Mouse (Mus musculus): ENCODE measurements around the gene Rpl15. TPM values are rescaled to one million over a fixed set of nuclear protein-coding genes. Genes with fewer than 3 reads are reported as not detected.
"Not testable (repeated sequence)": the region's sequence is repeated elsewhere in the genome, so short reads cannot be mapped to it uniquely, and the experiment has no call there.

The Rpl15 gene
- polyA plus RNA-seq, 1 experiment from 2014 or later, result 331 TPM

DNA sequence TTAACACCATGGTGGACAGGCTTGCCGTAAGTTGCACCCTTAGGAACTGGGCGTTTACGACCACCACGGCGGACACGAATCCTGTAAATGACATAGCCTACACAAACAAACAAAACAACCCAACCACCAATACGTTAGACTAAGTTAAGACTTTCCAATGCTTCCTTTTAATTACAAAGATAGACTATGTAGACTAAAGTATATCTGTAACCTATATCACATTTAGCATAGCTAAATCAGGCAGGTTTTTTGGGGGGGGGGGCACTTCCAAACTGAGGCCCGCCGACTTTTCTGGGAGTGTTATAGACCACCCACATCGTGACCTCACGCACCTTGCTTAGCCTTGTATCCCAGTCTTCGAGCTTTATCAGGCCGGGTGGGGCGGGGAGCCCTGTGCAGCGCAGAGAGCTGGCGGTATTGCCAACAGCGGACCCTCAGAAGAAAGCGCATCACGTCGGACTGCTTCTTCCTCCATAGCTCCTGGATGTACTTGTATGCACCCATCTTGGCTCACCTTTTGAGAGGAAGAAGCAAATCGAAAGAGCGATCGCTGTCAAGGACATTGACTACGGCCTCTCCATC is 1.2 kb downstream of the Rpl15 start:
- H3K4me1 ChIP-seq (ENCODE audit: control insufficient read depth, insufficient read depth, low read length), result peaks cover 11% of the 10 kb centered on the region
- peak overlapping the region; percentile 93 for H3K9ac ChIP-seq (replicated peaks; ENCODE audit: low read depth, low read length)
- peak; percentile 8 for ATAC-seq (ENCODE audit: low read depth)
- H3K27ac ChIP-seq (ENCODE audit: low read depth, low read length), result peak overlapping the region; percentile 87
- WGBS, result under 1% methylated on average over 19 of the region's 24 CpGs
- H3K4me2 ChIP-seq (ENCODE audit: low read depth, low read length), result peak overlapping the region; percentile 90
- H3K9me3 ChIP-seq (ENCODE audit: control insufficient read depth, low read length); H3K36me3 ChIP-seq (ENCODE audit: control insufficient read depth, insufficient read depth, low read length); H3K27me3 ChIP-seq (ENCODE audit: control insufficient read depth, insufficient read depth, low read length): not testable (repeated sequence)
- H3K4me3 ChIP-seq (ENCODE audit: low read depth, low read length), result peak overlapping the region; percentile 66

GRCm38 (mm10) chr14:18263427-18263826 is 7.8 kb downstream of the Rpl15 start:
- no peaks in the 10 kb centered on the region for H3K9me3 ChIP-seq (ENCODE audit: control insufficient read depth, low read length)
- H3K4me3 ChIP-seq (ENCODE audit: low read depth, low read length), result no peak overlapping the region
- no peak overlapping the region for H3K4me2 ChIP-seq (ENCODE audit: low read depth, low read length)
- H3K27me3 ChIP-seq (ENCODE audit: control insufficient read depth, insufficient read depth, low read length), result no peaks in the 10 kb centered on the region
- no peak overlapping the region for H3K9ac ChIP-seq (replicated peaks; ENCODE audit: low read depth, low read length)
- H3K36me3 ChIP-seq (ENCODE audit: control insufficient read depth, insufficient read depth, low read length), result peaks cover 8% of the 10 kb centered on the region; the same call in 1 of the 2 replicates
- no peaks in the 10 kb centered on the region for H3K4me1 ChIP-seq (ENCODE audit: control insufficient read depth, insufficient read depth, low read length)
- no peak overlapping the region for H3K27ac ChIP-seq (ENCODE audit: low read depth, low read length)
- WGBS, result 50% methylated on average over 4 of the region's 4 CpGs
- peak; percentile 38; the same call in 1 of the 2 replicates for ATAC-seq (ENCODE audit: low read depth)

GRCm38 (mm10) chr14:18261203-18261602 is 10.0 kb downstream of the Rpl15 start:
- no peaks in the 10 kb centered on the region for H3K4me1 ChIP-seq (ENCODE audit: control insufficient read depth, insufficient read depth, low read length)
- H3K27me3 ChIP-seq (ENCODE audit: control insufficient read depth, insufficient read depth, low read length), result no peaks in the 10 kb centered on the region
- WGBS, result 93% methylated on average over 3 of the region's 3 CpGs
- H3K4me2 ChIP-seq (ENCODE audit: low read depth, low read length), result no peak overlapping the region
- H3K27ac ChIP-seq (ENCODE audit: low read depth, low read length), result no peak overlapping the region
- no peak overlapping the region for H3K9ac ChIP-seq (replicated peaks; ENCODE audit: low read depth, low read length)
- no peak overlapping the region for H3K4me3 ChIP-seq (ENCODE audit: low read depth, low read length)
- no peaks in the 10 kb centered on the region for H3K9me3 ChIP-seq (ENCODE audit: control insufficient read depth, low read length)
- peaks cover 4% of the 10 kb centered on the region; the same call in 1 of the 2 replicates for H3K36me3 ChIP-seq (ENCODE audit: control insufficient read depth, insufficient read depth, low read length)
- ATAC-seq (ENCODE audit: low read depth), result no peak

- no peak overlapping the region for H3K27ac ChIP-seq (ENCODE audit: low read depth, low read length)
- no peak overlapping the region for H3K9ac ChIP-seq (replicated peaks; ENCODE audit: low read depth, low read length)
- no peak overlapping the region for H3K4me3 ChIP-seq (ENCODE audit: low read depth, low read length)
- H3K36me3 ChIP-seq (ENCODE audit: control insufficient read depth, insufficient read depth, low read length), result no peaks in the 10 kb centered on the region
- no peaks in the 10 kb centered on the region for H3K4me1 ChIP-seq (ENCODE audit: control insufficient read depth, insufficient read depth, low read length)
- no peak for ATAC-seq (ENCODE audit: low read depth)
- no peak overlapping the region for H3K4me2 ChIP-seq (ENCODE audit: low read depth, low read length)
- no peaks in the 10 kb centered on the region for H3K27me3 ChIP-seq (ENCODE audit: control insufficient read depth, insufficient read depth, low read length)
- WGBS, result 86% methylated on average over 21 of the region's 21 CpGs
- H3K9me3 ChIP-seq (ENCODE audit: control insufficient read depth, low read length), result no peaks in the 10 kb centered on the region
These were observed 28.5 kb downstream of the Rpl15 start for GRCm38 (mm10) chr14:18242638-18243130.

DNA sequence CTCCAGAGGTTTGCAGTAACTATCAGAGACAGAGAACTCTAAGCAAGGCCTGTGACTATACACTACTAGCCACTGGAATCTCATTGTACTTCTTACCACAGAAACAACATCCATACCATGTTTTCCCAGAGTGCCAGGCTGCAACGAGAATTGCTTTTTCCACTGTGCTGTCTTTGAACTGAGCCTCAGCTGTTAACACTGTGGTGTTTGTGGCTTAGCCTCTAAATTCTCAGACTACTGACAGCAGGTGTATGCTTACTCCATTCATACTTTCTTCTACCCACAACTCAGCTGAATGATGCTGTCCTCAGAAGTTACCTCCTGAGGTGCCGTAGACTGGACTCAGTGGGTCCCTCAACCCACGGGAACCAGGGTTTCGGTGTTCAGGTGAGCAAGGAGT is 29.4 kb downstream of the Rpl15 start:
- ATAC-seq (ENCODE audit: low read depth), result no peak
- Histone ChIP-seq H3K9ac (replicated peaks; ENCODE audit: low read depth, low read length) (no peak overlapping the region), H3K27ac (ENCODE audit: low read depth, low read length) (no peak overlapping the region), H3K4me1 (ENCODE audit: control insufficient read depth, insufficient read depth, low read length) (no peaks in the 10 kb centered on the region), H3K27me3 (ENCODE audit: control insufficient read depth, insufficient read depth, low read length) (no peaks in the 10 kb centered on the region), H3K4me2 (ENCODE audit: low read depth, low read length) (no peak overlapping the region), H3K36me3 (ENCODE audit: control insufficient read depth, insufficient read depth, low read length) (no peaks in the 10 kb centered on the region), H3K9me3 (ENCODE audit: control insufficient read depth, low read length) (no peaks in the 10 kb centered on the region), H3K4me3 (ENCODE audit: low read depth, low read length) (no peak overlapping the region)
- WGBS, result 94% methylated on average over 4 of the region's 4 CpGs

- Histone ChIP-seq H3K27me3 (ENCODE audit: control insufficient read depth, insufficient read depth, low read length) (no peaks in the 10 kb centered on the region), H3K9me3 (ENCODE audit: control insufficient read depth, low read length) (no peaks in the 10 kb centered on the region), H3K27ac (ENCODE audit: low read depth, low read length) (no peak overlapping the region), H3K4me3 (ENCODE audit: low read depth, low read length) (no peak overlapping the region), H3K36me3 (ENCODE audit: control insufficient read depth, insufficient read depth, low read length) (no peaks in the 10 kb centered on the region), H3K4me1 (ENCODE audit: control insufficient read depth, insufficient read depth, low read length) (no peaks in the 10 kb centered on the region), H3K4me2 (ENCODE audit: low read depth, low read length) (no peak overlapping the region), H3K9ac (replicated peaks; ENCODE audit: low read depth, low read length) (0 out of 2 replicates have a peak overlapping the region, but pooled peaks have one; percentile 60)
- ATAC-seq (ENCODE audit: low read depth), result no peak
- 72% methylated on average over 7 of the region's 7 CpGs for WGBS
These were observed 31.1 kb downstream of the Rpl15 start for GRCm38 (mm10) chr14:18240132-18240531.

DNA sequence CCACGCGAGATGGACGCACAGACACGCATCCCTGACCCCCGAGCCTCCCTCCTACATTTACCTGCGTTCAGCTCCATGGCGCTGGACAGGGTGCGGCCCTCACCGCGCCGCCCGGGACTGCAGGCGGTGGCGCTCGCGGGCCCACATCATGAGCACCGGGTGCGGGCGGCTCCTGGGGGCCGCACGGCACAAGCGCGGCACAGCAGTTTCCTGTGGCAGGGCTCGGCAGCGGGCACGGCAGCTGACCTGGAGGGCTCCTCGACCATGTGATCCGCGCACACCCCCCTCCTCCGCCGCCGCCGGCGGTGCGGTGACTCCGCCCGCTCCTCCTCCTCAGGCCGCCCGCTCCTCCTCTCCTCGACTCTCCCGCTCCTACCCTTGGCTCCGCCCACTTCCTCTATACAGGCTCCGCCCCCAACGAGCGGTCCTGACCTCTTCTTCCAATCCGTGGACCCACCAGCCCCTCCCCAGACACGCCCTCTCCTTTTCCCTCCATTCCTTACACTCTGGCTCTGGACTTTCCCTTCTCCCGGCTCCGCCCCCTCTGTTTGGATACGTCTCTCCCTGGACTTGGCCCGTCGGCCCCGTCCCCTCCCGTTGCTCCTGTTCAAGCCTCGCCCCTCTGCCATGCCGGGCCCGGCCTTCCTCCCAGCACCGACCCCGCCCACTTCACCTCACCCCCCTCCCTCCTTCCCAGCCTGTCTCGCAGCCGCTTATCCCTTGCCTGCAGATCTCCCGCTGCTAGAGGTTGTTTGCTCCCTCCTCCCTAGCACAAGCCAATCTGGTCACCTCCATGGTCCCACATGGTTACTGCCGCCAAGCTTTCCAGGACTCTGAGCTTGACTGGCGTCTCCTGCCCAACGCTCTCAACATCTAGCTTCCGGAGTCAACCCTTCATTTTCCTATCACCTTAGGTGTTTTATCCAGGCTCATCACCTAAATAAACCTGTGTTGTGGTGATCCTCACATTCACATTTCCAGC is 32.1 kb downstream of the Rpl15 start, which contains the start of gene Nr1d2:
Gene Nr1d2 (minus strand): TSS at position 378 of the 982 bp plus-strand sequence.
- Histone ChIP-seq H3K4me1 (ENCODE audit: control insufficient read depth, insufficient read depth, low read length) (no peaks in the 10 kb centered on the region), H3K27ac (ENCODE audit: low read depth, low read length) (peak within 1 kb of the TSS; percentile 82), H3K36me3 (ENCODE audit: control insufficient read depth, insufficient read depth, low read length) (no peaks in the 10 kb centered on the region), H3K27me3 (ENCODE audit: control insufficient read depth, insufficient read depth, low read length) (no peaks in the 10 kb centered on the region), H3K4me2 (ENCODE audit: low read depth, low read length) (peak within 1 kb of the TSS; percentile 53), H3K9ac (replicated peaks; ENCODE audit: low read depth, low read length) (peak within 1 kb of the TSS; percentile 60), H3K9me3 (ENCODE audit: control insufficient read depth, low read length) (no peaks in the 10 kb centered on the region), H3K4me3 (ENCODE audit: low read depth, low read length) (peak within 1 kb of the TSS; percentile 84)
- WGBS, result under 1% methylated on average over 54 of the region's 66 CpGs
- peak; percentile 92 for ATAC-seq (ENCODE audit: low read depth)

DNA sequence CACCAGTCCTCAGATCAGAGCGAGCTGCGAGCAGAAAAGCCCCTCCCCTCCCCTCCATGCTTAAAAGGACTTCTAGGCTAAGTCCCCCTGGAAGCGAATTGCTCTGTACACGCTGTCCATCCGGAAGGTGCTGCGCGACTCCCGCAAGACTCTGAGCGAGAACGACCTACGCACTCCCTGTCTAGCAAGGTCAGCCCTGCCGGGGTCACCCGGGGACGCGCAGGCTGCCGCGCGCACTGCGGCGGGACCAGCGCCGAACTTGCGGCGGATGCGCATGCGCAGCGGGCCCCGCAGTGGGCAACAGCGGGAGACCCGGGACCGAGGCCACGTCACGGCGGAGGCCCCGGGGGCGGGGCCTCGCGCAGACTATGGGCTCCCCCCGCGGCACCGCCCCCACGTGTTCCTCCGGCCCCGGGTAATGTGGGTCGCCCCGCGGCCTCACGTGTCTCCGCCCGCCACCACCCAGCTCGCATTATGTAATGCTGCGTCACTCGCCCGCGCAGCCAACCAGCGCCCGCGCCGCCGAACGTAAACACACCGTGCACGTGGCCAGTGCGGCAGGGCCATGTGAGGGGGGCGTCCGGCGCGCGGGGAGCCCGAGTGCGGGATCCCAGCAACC is 33.0 kb downstream of the Rpl15 start:
- H3K4me1 ChIP-seq (ENCODE audit: control insufficient read depth, insufficient read depth, low read length), result no peaks in the 10 kb centered on the region
- ATAC-seq (ENCODE audit: low read depth), result peak; percentile 96
- 0% methylated on average over 62 of the region's 71 CpGs for WGBS
- no peaks in the 10 kb centered on the region for H3K27me3 ChIP-seq (ENCODE audit: control insufficient read depth, insufficient read depth, low read length)
- peak overlapping the region; percentile 53 for H3K4me2 ChIP-seq (ENCODE audit: low read depth, low read length)
- peak overlapping the region; percentile 84 for H3K4me3 ChIP-seq (ENCODE audit: low read depth, low read length)
- H3K27ac ChIP-seq (ENCODE audit: low read depth, low read length), result peak overlapping the region; percentile 82
- H3K9me3 ChIP-seq (ENCODE audit: control insufficient read depth, low read length), result no peaks in the 10 kb centered on the region
- no peaks in the 10 kb centered on the region for H3K36me3 ChIP-seq (ENCODE audit: control insufficient read depth, insufficient read depth, low read length)
- H3K9ac ChIP-seq (replicated peaks; ENCODE audit: low read depth, low read length), result peak overlapping the region; percentile 60

Measured in neural tube, embryonic 14.5 days (tissue).